Mouse (Mus musculus) left cerebral cortex, postnatal 36 days (tissue): ENCODE measurements around the gene Flvcr2. TPM values are rescaled to one million over a fixed set of nuclear protein-coding genes. Genes with fewer than 3 reads are reported as not detected.

Experiments
- DNase-seq, 2 experiments: peaks; one replicate each; pipeline ENCODE4 v3.0.0; 2021 to 2022; ENCODE audit warnings: low spot score in 2 of 2, mixed read lengths in 1 of 2
- intact Hi-C: fragments of 180-260 bp; cut with DNase I; formaldehyde crosslinking; loops from one replicate; pipeline ENCODE4 v1.15.1; 2025
- microRNA-seq: library from miRNA; unstranded; fragments of <30 nt; microRNA quantifications from one replicate; pipeline ENCODE4 v1.2.0, GENCODE M21; 2022
- total RNA-seq, 2 experiments: library from RNA; stranded (reverse); gene quantifications; 2 replicates each; pipeline ENCODE4 v1.2.3; 2021

Gene Flvcr2
- total RNA-seq, 2 experiments from 2014 or later = 2.2 to 2.3 TPM

- intact Hi-C loops = no loop called here
- DNase-seq = peak; percentile 11 to 27
Observed at GRCm38 (mm10) chr12:85848164-85848958, 102.0 kb downstream of the Flvcr2 start.

DNA sequence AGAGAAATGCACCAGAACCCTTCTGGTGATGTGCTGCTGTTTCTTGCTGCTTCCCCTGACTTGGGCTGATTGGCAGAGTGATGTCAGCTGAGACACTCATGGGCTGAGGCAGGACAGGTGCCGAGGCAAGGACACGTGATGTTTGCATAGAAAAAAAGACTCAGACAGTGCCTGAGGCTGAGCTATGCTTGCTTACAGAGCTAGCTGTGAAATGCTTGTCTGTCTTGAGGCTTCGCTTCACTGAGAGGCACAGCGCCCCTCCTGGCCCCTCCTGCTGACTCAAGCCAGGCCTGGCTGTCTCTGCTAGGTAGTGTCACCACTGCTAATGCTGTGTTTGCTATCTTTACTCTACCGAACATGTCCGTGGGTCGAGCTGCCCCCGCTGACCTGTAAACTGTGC, 104.3 kb downstream of the Flvcr2 start:
- intact Hi-C loops = no loop called here
- DNase-seq = no peak

- no peak for DNase-seq
- intact Hi-C loops = no loop called here
Observed at GRCm38 (mm10) chr12:85853836-85854235, 107.5 kb downstream of the Flvcr2 start.

GRCm38 (mm10) chr12:85854271-85854670, 107.9 kb downstream of the Flvcr2 start:
- DNase-seq = no peak
- intact Hi-C loops = no loop called here

- DNase-seq = no peak
- intact Hi-C loops = no loop called here
Observed at GRCm38 (mm10) chr12:85857300-85857699, 111.0 kb downstream of the Flvcr2 start.

- no peak for DNase-seq
- intact Hi-C loops = no loop called here
Observed at GRCm38 (mm10) chr12:85859111-85859510, 112.8 kb downstream of the Flvcr2 start.

DNA sequence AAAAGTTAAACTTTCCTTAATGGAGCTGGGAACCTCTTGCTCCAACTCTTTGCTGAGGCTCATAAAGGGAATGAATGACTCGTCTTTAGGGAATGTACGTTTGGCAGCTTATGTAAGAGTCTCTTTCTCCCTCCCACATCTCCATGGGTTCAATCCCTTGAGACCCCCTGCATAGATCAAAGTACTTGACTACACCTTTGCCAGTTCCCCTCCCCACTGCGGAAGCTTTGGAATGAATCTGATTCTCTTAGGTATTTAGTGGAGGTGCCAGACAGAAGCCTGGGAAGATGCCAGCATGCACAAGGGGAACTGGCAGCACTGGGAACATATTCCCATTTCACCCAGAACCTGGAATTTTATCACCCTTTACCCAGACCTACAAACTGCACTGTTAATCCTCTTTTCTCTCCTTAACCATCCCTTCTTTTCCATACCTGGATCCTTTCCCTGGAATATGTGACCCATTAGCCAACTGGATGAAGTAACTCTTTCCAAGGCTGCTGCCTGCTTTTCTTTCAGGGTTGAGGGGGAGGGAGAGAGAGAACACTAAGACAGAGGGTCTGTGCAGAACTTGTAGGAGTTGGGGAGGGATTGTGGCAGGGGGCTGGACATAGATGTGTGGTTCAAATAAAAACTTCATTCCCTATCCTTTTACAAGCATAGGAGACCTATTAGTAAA, 113.3 kb downstream of the Flvcr2 start:
- no peak for DNase-seq
- intact Hi-C loops = no loop called here

- no peak for DNase-seq
- intact Hi-C loops = no loop called here
Observed at GRCm38 (mm10) chr12:85862514-85862913, 116.2 kb downstream of the Flvcr2 start.

Small RNA genes lying within 50 kb of the gene (microRNA-seq; reads per million reads assigned to microRNA genes)
- gene Gm47285 = not detected

Other genes with a start within 250 kb of the Flvcr2 start
- 10 to 100 TPM; 73.7 to 82.5 TPM for gene Jdp2, start 147.5 kb upstream of the Flvcr2 start, total RNA-seq
- gene Batf, start 59.9 kb upstream of the Flvcr2 start, total RNA-seq = 1 to 10 TPM in 1 of 2 experiments, under 1 TPM in 1; 0.44 to 1.2 TPM
- gene Erg28, start 78.0 kb downstream of the Flvcr2 start, total RNA-seq = 10 to 100 TPM; 49.1 to 49.2 TPM
- gene Ttll5, start 78.1 kb downstream of the Flvcr2 start, total RNA-seq = 10 to 100 TPM; 39.5 to 49.1 TPM